Mouse (Mus musculus): Measurements from ENCODE around the gene Mtch1. TPM values are rescaled to one million over a fixed set of nuclear protein-coding genes. Genes with fewer than 3 reads are reported as not detected.
"Not testable (repeated sequence)": the region's sequence is repeated elsewhere in the genome, so short reads cannot be mapped to it uniquely, and the experiment has no call there.

Mtch1 gene
- polyA plus RNA-seq, 1 experiment, result 140 TPM

- H3K9me3 ChIP-seq, result no peaks in the 10 kb centered on the region
Measured at GRCm38 (mm10) chr17:29365105-29365621, 17.4 kb upstream of the Mtch1 start.

GRCm38 (mm10) chr17:29363109-29363508, 15.4 kb upstream of the Mtch1 start:
- Histone ChIP-seq H3K36me3 (replicated peaks; ENCODE audit: low read length) (peaks cover 18% of the 10 kb centered on the region), H3K27me3 (replicated peaks) (peaks cover 6% of the 10 kb centered on the region), H3K4me3 (replicated peaks) (no peak overlapping the region), H3K9me3 (no peaks in the 10 kb centered on the region), H3K4me1 (peaks cover 28% of the 10 kb centered on the region)
- TF ChIP-seq FLI1 (IDR thresholded peaks at IDR 0.05; ENCODE audit: low read length) (no peak), GATA1 (IDR thresholded peaks at IDR 0.05; ENCODE audit: borderline replicate concordance, low read length) (no peak)

More at GRCm38 (mm10) chr17:29365105-29365621, 17.4 kb upstream of the Mtch1 start:
- H3K36me3 ChIP-seq (replicated peaks; ENCODE audit: low read length), result peaks cover 21% of the 10 kb centered on the region
- no peak overlapping the region for H3K4me3 ChIP-seq (replicated peaks)
- H3K27me3 ChIP-seq (replicated peaks), result peaks cover 5% of the 10 kb centered on the region
- TF ChIP-seq GATA1 (IDR thresholded peaks at IDR 0.05; ENCODE audit: borderline replicate concordance, low read length), result no peak
- no peak for TF ChIP-seq FLI1 (IDR thresholded peaks at IDR 0.05; ENCODE audit: low read length)
- H3K4me1 ChIP-seq, result peaks cover 31% of the 10 kb centered on the region

GRCm38 (mm10) chr17:29361982-29362691, 14.4 kb upstream of the Mtch1 start:
- H3K4me3 ChIP-seq (replicated peaks), result peak overlapping the region; percentile 47
- peaks cover 13% of the 10 kb centered on the region for H3K36me3 ChIP-seq (replicated peaks; ENCODE audit: low read length)
- peaks cover 6% of the 10 kb centered on the region for H3K27me3 ChIP-seq (replicated peaks)
- peaks cover 28% of the 10 kb centered on the region for H3K4me1 ChIP-seq
- TF ChIP-seq FLI1 (IDR thresholded peaks at IDR 0.05; ENCODE audit: low read length) (no peak), GATA1 (IDR thresholded peaks at IDR 0.05; ENCODE audit: borderline replicate concordance, low read length) (no peak)
- H3K9me3 ChIP-seq, result no peaks in the 10 kb centered on the region

- peak within 1 kb of the TSS; percentile 87 for H3K4me3 ChIP-seq (replicated peaks)
- no peak for TF ChIP-seq FLI1 (IDR thresholded peaks at IDR 0.05; ENCODE audit: low read length)
- TF ChIP-seq GATA1 (IDR thresholded peaks at IDR 0.05; ENCODE audit: borderline replicate concordance, low read length), result no peak
- no peaks in the 10 kb centered on the region for H3K9me3 ChIP-seq
- peaks cover 39% of the 10 kb centered on the region for H3K4me1 ChIP-seq
- peaks cover 9% of the 10 kb centered on the region for H3K27me3 ChIP-seq (replicated peaks)
- H3K36me3 ChIP-seq (replicated peaks; ENCODE audit: low read length), result peaks cover 11% of the 10 kb centered on the region
Measured at GRCm38 (mm10) chr17:29360761-29361221, 13.1 kb upstream of the Mtch1 start, which contains the start of gene Fgd2. TSS of gene Fgd2 (plus strand) at chr17:29360914.

- TF ChIP-seq GATA1 (IDR thresholded peaks at IDR 0.05; ENCODE audit: borderline replicate concordance, low read length), result no peak
- no peak for TF ChIP-seq FLI1 (IDR thresholded peaks at IDR 0.05; ENCODE audit: low read length)
- peaks cover 9% of the 10 kb centered on the region for H3K27me3 ChIP-seq (replicated peaks)
- no peaks in the 10 kb centered on the region for H3K36me3 ChIP-seq (replicated peaks; ENCODE audit: low read length)
- no peaks in the 10 kb centered on the region for H3K9me3 ChIP-seq
- no peak overlapping the region for H3K4me3 ChIP-seq (replicated peaks)
- H3K4me1 ChIP-seq, result peaks cover 39% of the 10 kb centered on the region
Measured at GRCm38 (mm10) chr17:29358928-29359327, 11.2 kb upstream of the Mtch1 start.

GRCm38 (mm10) chr17:29356882-29357281, 9.1 kb upstream of the Mtch1 start:
- Histone ChIP-seq H3K9me3 (no peaks in the 10 kb centered on the region), H3K36me3 (replicated peaks; ENCODE audit: low read length) (no peaks in the 10 kb centered on the region), H3K4me3 (replicated peaks) (no peak overlapping the region), H3K27me3 (replicated peaks) (peaks cover 9% of the 10 kb centered on the region), H3K4me1 (peaks cover 32% of the 10 kb centered on the region)
- no peak for TF ChIP-seq GATA1 (IDR thresholded peaks at IDR 0.05; ENCODE audit: borderline replicate concordance, low read length)
- TF ChIP-seq FLI1 (IDR thresholded peaks at IDR 0.05; ENCODE audit: low read length), result no peak

- H3K4me3 ChIP-seq (replicated peaks), result no peak overlapping the region
- H3K9me3 ChIP-seq, result no peaks in the 10 kb centered on the region
- peaks cover 28% of the 10 kb centered on the region for H3K4me1 ChIP-seq
- H3K36me3 ChIP-seq (replicated peaks; ENCODE audit: low read length), result no peaks in the 10 kb centered on the region
- H3K27me3 ChIP-seq (replicated peaks), result peaks cover 9% of the 10 kb centered on the region
- TF ChIP-seq FLI1 (IDR thresholded peaks at IDR 0.05; ENCODE audit: low read length), result no peak
- no peak for TF ChIP-seq GATA1 (IDR thresholded peaks at IDR 0.05; ENCODE audit: borderline replicate concordance, low read length)
Measured at GRCm38 (mm10) chr17:29356479-29356856, 8.7 kb upstream of the Mtch1 start.

GRCm38 (mm10) chr17:29355841-29356478, 8.2 kb upstream of the Mtch1 start:
- H3K4me1 ChIP-seq, result peaks cover 23% of the 10 kb centered on the region
- no peaks in the 10 kb centered on the region for H3K36me3 ChIP-seq (replicated peaks; ENCODE audit: low read length)
- H3K27me3 ChIP-seq (replicated peaks), result peaks cover 9% of the 10 kb centered on the region
- H3K4me3 ChIP-seq (replicated peaks), result no peak overlapping the region
- no peaks in the 10 kb centered on the region for H3K9me3 ChIP-seq
- no peak for TF ChIP-seq GATA1 (IDR thresholded peaks at IDR 0.05; ENCODE audit: borderline replicate concordance, low read length)
- no peak for TF ChIP-seq FLI1 (IDR thresholded peaks at IDR 0.05; ENCODE audit: low read length)

- Histone ChIP-seq H3K36me3 (replicated peaks; ENCODE audit: low read length) (no peaks in the 10 kb centered on the region), H3K9me3 (no peaks in the 10 kb centered on the region), H3K4me3 (replicated peaks) (no peak overlapping the region), H3K4me1 (peaks cover 18% of the 10 kb centered on the region), H3K27me3 (replicated peaks) (peaks cover 9% of the 10 kb centered on the region)
- TF ChIP-seq GATA1 (IDR thresholded peaks at IDR 0.05; ENCODE audit: borderline replicate concordance, low read length) (no peak), FLI1 (IDR thresholded peaks at IDR 0.05; ENCODE audit: low read length) (no peak)
Measured at GRCm38 (mm10) chr17:29355461-29355840, 7.7 kb upstream of the Mtch1 start.

GRCm38 (mm10) chr17:29351056-29351455, 3.3 kb upstream of the Mtch1 start:
- H3K9me3 ChIP-seq; H3K36me3 ChIP-seq (replicated peaks; ENCODE audit: low read length); H3K27me3 ChIP-seq (replicated peaks); H3K4me3 ChIP-seq (replicated peaks): not testable (repeated sequence)
- peaks cover 34% of the 10 kb centered on the region for H3K4me1 ChIP-seq

Measured in megakaryocyte, embryonic 14.5 days (primary cell).